Mouse (Mus musculus) CH12.LX (cell line): ENCODE results near the gene Tkt. TPM values are rescaled to one million over a fixed set of nuclear protein-coding genes. Genes with fewer than 3 reads are reported as not detected.

ENCODE experiments used
- DNase-seq: peaks from one replicate; pipeline ENCODE4 v3.0.0-alpha.2; 2013; ENCODE audit errors: extremely low read depth
- H3K27ac ChIP-seq: 2 replicates; pipeline ENCODE4 v1.5.1; 2012; ENCODE audit warnings: low read depth, mild to moderate bottlenecking, control low read depth, moderate library complexity; ENCODE audit not compliant: insufficient read depth
- H3K27me3 ChIP-seq: replicated peaks from 2 replicates; pipeline ENCODE3; 2012; ENCODE audit warnings: inconsistent platforms
- H3K36me3 ChIP-seq, 2 experiments: replicated peaks in 1 of 2; 2 replicates each; pipeline versions ENCODE3 to v1.6.1; 2012; ENCODE audit warnings: inconsistent platforms in 1 of 2, low read length in 1 of 2, mild to moderate bottlenecking in 1 of 2, mixed read lengths in 1 of 2, moderate library complexity in 1 of 2; ENCODE audit not compliant: control insufficient read depth in 1 of 2, insufficient read depth in 1 of 2
- H3K4me1 ChIP-seq, 2 experiments: 2 replicates each; pipeline ENCODE4 v1.6.1; 2012; ENCODE audit warnings: inconsistent platforms in 1 of 2, moderate library complexity in 1 of 2; ENCODE audit not compliant: insufficient read depth in 2 of 2, control insufficient read depth in 1 of 2
- H3K4me2 ChIP-seq: 2 replicates; pipeline ENCODE4 v1.6.1; 2012; ENCODE audit warnings: low read depth, mild to moderate bottlenecking, control low read depth; ENCODE audit not compliant: poor library complexity, insufficient read depth, severe bottlenecking
- H3K4me3 ChIP-seq, 3 experiments: fragments of 150-350 bp in 1 of 3; sonication (generic) in 1 of 3; replicated peaks in 1 of 3; 2 replicates each; pipeline versions ENCODE3 to v1.5.1; 2011 to 2012; ENCODE audit warnings: low read depth in 2 of 3, low read length in 2 of 3, mild to moderate bottlenecking in 2 of 3, moderate library complexity in 2 of 3, control low read depth in 1 of 3, improper control_type of control experiment in 1 of 3, inconsistent platforms in 1 of 3, mixed read lengths in 1 of 3; ENCODE audit not compliant: poor library complexity in 1 of 3
- H3K79me2 ChIP-seq: replicated peaks from 2 replicates; pipeline ENCODE4 v1.6.1; 2012; ENCODE audit warnings: mild to moderate bottlenecking, moderate library complexity; ENCODE audit not compliant: control insufficient read depth, poor library complexity, insufficient read depth, severe bottlenecking; ENCODE audit errors: extremely low read depth
- H3K9ac ChIP-seq: 2 replicates; pipeline ENCODE4 v1.6.1; 2012; ENCODE audit warnings: low read depth, mild to moderate bottlenecking, control low read depth, moderate library complexity; ENCODE audit not compliant: insufficient read depth
- H3K9me3 ChIP-seq: replicated peaks from 2 replicates; pipeline ENCODE3; 2012; ENCODE audit warnings: low read length, inconsistent platforms, mixed read lengths
- CHD1 ChIP-seq: IDR thresholded peaks from 2 replicates; pipeline ENCODE4 v1.6.1; 2012; ENCODE audit warnings: low read depth, low read length, improper control_type of control experiment, inconsistent platforms
- CHD2 ChIP-seq: IDR thresholded peaks from 2 replicates; pipeline ENCODE4 v1.6.1; 2011; ENCODE audit warnings: low read length, improper control_type of control experiment
- CTCF ChIP-seq, 2 experiments: IDR thresholded peaks in 1 of 2; conservative IDR thresholded peaks in 1 of 2; 2 replicates each; pipeline ENCODE4 v1.5.1; 2011 to 2012; ENCODE audit warnings: low read depth in 2 of 2, low read length in 2 of 2, improper control_type of control experiment in 1 of 2, inconsistent platforms in 1 of 2, mild to moderate bottlenecking in 1 of 2, moderate library complexity in 1 of 2
- IRF4 ChIP-seq: IDR thresholded peaks from 2 replicates; pipeline ENCODE4 v1.6.1; 2014; ENCODE audit warnings: low read depth, mild to moderate bottlenecking, inconsistent platforms, low read length, improper control_type of control experiment
- KAT2A ChIP-seq: IDR thresholded peaks from 2 replicates; pipeline ENCODE4 v1.6.1; 2012; ENCODE audit warnings: low read length, improper control_type of control experiment, inconsistent platforms; ENCODE audit not compliant: insufficient replicate concordance
- MEF2A ChIP-seq: IDR thresholded peaks from 2 replicates; pipeline ENCODE4 v1.6.1; 2014; ENCODE audit warnings: low read depth, mild to moderate bottlenecking, inconsistent platforms, low read length, improper control_type of control experiment, borderline replicate concordance
- MYC ChIP-seq: IDR thresholded peaks from 2 replicates; pipeline ENCODE4 v1.6.1; 2011; ENCODE audit warnings: low read depth, mild to moderate bottlenecking, improper control_type of control experiment, low read length
- PAX5 ChIP-seq: IDR thresholded peaks from 2 replicates; pipeline ENCODE4 v1.6.1; 2012; ENCODE audit warnings: low read length, inconsistent platforms, mixed read lengths
- POLR2AphosphoS2 ChIP-seq: IDR thresholded peaks from 2 replicates; pipeline ENCODE4 v1.6.1; 2011; ENCODE audit warnings: low read depth, low read length, improper control_type of control experiment
- RAD21 ChIP-seq: IDR thresholded peaks from 2 replicates; pipeline ENCODE4 v1.6.1; 2011; ENCODE audit warnings: low read depth, mild to moderate bottlenecking, low read length, improper control_type of control experiment, moderate library complexity
- SMC3 ChIP-seq: IDR thresholded peaks from 2 replicates; pipeline ENCODE4 v1.6.1; 2011; ENCODE audit warnings: low read depth, low read length, improper control_type of control experiment
- TBP ChIP-seq: conservative IDR thresholded peaks from 2 replicates; pipeline ENCODE4 v1.6.1; 2011; ENCODE audit warnings: low read depth, low read length, improper control_type of control experiment
- UBTF ChIP-seq: IDR thresholded peaks from 2 replicates; pipeline ENCODE4 v1.6.1; 2012; ENCODE audit warnings: low read depth, mild to moderate bottlenecking, inconsistent platforms, low read length, improper control_type of control experiment, moderate library complexity
- USF1 ChIP-seq: IDR thresholded peaks from 2 replicates; pipeline ENCODE4 v1.6.1; 2014; ENCODE audit warnings: low read depth, mild to moderate bottlenecking, inconsistent platforms, low read length, improper control_type of control experiment
- dilution Hi-C: fragments of 300-500 bp; cut with MboI; formaldehyde crosslinking; loops from 2 replicates; pipeline ENCODE4 v1.14.3; 2020; ENCODE audit warnings: low sequenced_read_pairs; ENCODE audit not compliant: extremely low pct_unique_long_range_greater_than_20kb, extremely low pct_ligation_motif_present
- in situ Hi-C: fragments of 300-500 bp; cut with MboI; formaldehyde crosslinking; loops from 3 replicates; pipeline ENCODE4 v1.14.3; 2019; ENCODE audit warnings: low sequenced_read_pairs, low pct_ligation_motif_present, low pct_unique_long_range_greater_than_20kb, mixed read lengths
- polyA plus RNA-seq: library from polyadenylated mRNA; unstranded; fragments of >175 nt; gene quantifications from 2 replicates; pipeline ENCODE4 v1.2.1, GENCODE M21; 2012; ENCODE audit warnings: low read depth; ENCODE audit not compliant: insufficient read length
- total RNA-seq, 2 experiments: library from RNA; depleted of rRNA; stranded (reverse); fragments of 300-350 nt in 1 of 2; fragments of >200 nt in 1 of 2; gene quantifications; 2 replicates each; pipeline ENCODE4 v1.2.3; 2012 to 2014

Tkt gene
- total and polyA plus RNA-seq, 3 experiments, result 450 to 837 (median 456) TPM

GRCm38 (mm10) chr14:30585323-30585722, 37.2 kb downstream of the Tkt start:
- TF ChIP-seq CTCF (conservative IDR thresholded peaks at IDR 0.05 in 1 of 2, IDR thresholded peaks at IDR 0.05 in 1 of 2; ENCODE audit: low read depth in 2 of 2, low read length in 2 of 2) (peak in 1 of 2 experiments; percentile 55; a peak in 3 of 4 replicates), SMC3 (peak; percentile 25), RAD21 (peak; percentile 61), KAT2A (no peak), MYC (peak; percentile 50; the same call in 1 of the 2 replicates)
- no peak for DNase-seq
- Histone ChIP-seq H3K79me2 (no peaks in the 10 kb centered on the region), H3K27me3 (no peaks in the 10 kb centered on the region), H3K4me3 (no peak overlapping the region), H3K9ac (no peak overlapping the region), H3K4me1 (peaks cover 15 to 50% of the 10 kb centered on the region in 2 experiments), H3K27ac (no peak overlapping the region), H3K9me3 (no peaks in the 10 kb centered on the region), H3K4me2 (no peak overlapping the region), H3K36me3 (no peaks in the 10 kb centered on the region)
- dilution Hi-C loops, result no loop called here
- in situ Hi-C loops, result loop anchor here (5.0 to 10.0 kb wide), 3 partner anchors 42 to 269 kb away; partner anchors contain the start of gene Prkcd

- peaks cover 15 to 46% of the 10 kb centered on the region in 2 experiments for H3K4me1 ChIP-seq
- TF ChIP-seq MEF2A, result no peak
- no peak for TF ChIP-seq POLR2AphosphoS2
- no peak for TF ChIP-seq USF1
- no peak for TF ChIP-seq TBP
- no peak for TF ChIP-seq CHD1
- TF ChIP-seq PAX5, result no peak
- no peak for TF ChIP-seq CHD2
- H3K36me3 ChIP-seq, result no peaks in the 10 kb centered on the region
- in situ Hi-C loops (loop anchor here (5.0 to 10.0 kb wide), 3 partner anchors 40 to 268 kb away; partner anchors contain the start of gene Prkcd), dilution Hi-C loops (no loop called here)
- no peak overlapping the region for H3K9ac ChIP-seq
- H3K27me3 ChIP-seq, result no peaks in the 10 kb centered on the region
- H3K4me2 ChIP-seq, result no peak overlapping the region
- DNase-seq, result no peak
- no peaks in the 10 kb centered on the region for H3K79me2 ChIP-seq
- H3K4me3 ChIP-seq, result no peak overlapping the region
- no peak overlapping the region for H3K27ac ChIP-seq
- no peaks in the 10 kb centered on the region for H3K9me3 ChIP-seq
Measured at GRCm38 (mm10) chr14:30586780-30587461, 38.8 kb downstream of the Tkt start.

- no peaks in the 10 kb centered on the region for H3K9me3 ChIP-seq
- H3K4me3 ChIP-seq, result no peak overlapping the region
- no peak for DNase-seq
- H3K79me2 ChIP-seq, result no peaks in the 10 kb centered on the region
- peaks cover 3 to 17% of the 10 kb centered on the region in 2 experiments for H3K36me3 ChIP-seq
- no peak overlapping the region for H3K27ac ChIP-seq
- no peak overlapping the region for H3K4me2 ChIP-seq
- peaks cover 36 to 61% of the 10 kb centered on the region in 2 experiments for H3K4me1 ChIP-seq
- dilution Hi-C loops, result no loop called here
- in situ Hi-C loops, result no loop called here
- TF ChIP-seq UBTF, result no peak
- TF ChIP-seq IRF4, result no peak
- TF ChIP-seq USF1, result no peak
- no peak overlapping the region for H3K9ac ChIP-seq
- H3K27me3 ChIP-seq, result no peaks in the 10 kb centered on the region
Measured at GRCm38 (mm10) chr14:30590041-30590645, 42.0 kb downstream of the Tkt start.
